Mouse (Mus musculus): ENCODE results near the gene Adam23. TPM values are rescaled to one million over a fixed set of nuclear protein-coding genes. Genes with fewer than 3 reads are reported as not detected.

Adam23 gene
- polyA plus RNA-seq, 1 experiment = 7.1 TPM

- Histone ChIP-seq H3K27ac (ENCODE audit: control insufficient read depth, insufficient read depth, low read length) (no peak overlapping the region), H3K4me3 (ENCODE audit: control insufficient read depth, insufficient read depth, low read length) (no peak overlapping the region), H3K4me1 (replicated peaks; ENCODE audit: control insufficient read depth, insufficient read depth, low read length) (no peaks in the 10 kb centered on the region), H3K36me3 (ENCODE audit: control insufficient read depth, insufficient read depth, low read length) (no peaks in the 10 kb centered on the region), H3K27me3 (ENCODE audit: control insufficient read depth, insufficient read depth, low read length) (no peaks in the 10 kb centered on the region)
- no peak for TF ChIP-seq POLR2A (IDR thresholded peaks at IDR 0.05; ENCODE audit: control insufficient read depth, extremely low read depth, insufficient read depth, low read length, poor library complexity)
- TF ChIP-seq CTCF (IDR thresholded peaks at IDR 0.05; ENCODE audit: borderline replicate concordance, control insufficient read depth, extremely low read depth, insufficient read depth, low read length, poor library complexity) = no peak
- no peak for DNase-seq
- WGBS = 17% methylated on average over 1 of the region's 1 CpGs
Observed at GRCm38 (mm10) chr1:63491001-63491400, 45.3 kb downstream of the Adam23 start.

GRCm38 (mm10) chr1:63493325-63493724 is 47.6 kb downstream of the Adam23 start:
- 90% methylated on average over 5 of the region's 5 CpGs for WGBS
- no peak overlapping the region for H3K27ac ChIP-seq (ENCODE audit: control insufficient read depth, insufficient read depth, low read length)
- no peaks in the 10 kb centered on the region for H3K36me3 ChIP-seq (ENCODE audit: control insufficient read depth, insufficient read depth, low read length)
- no peaks in the 10 kb centered on the region for H3K4me1 ChIP-seq (replicated peaks; ENCODE audit: control insufficient read depth, insufficient read depth, low read length)
- DNase-seq = no peak
- H3K4me3 ChIP-seq (ENCODE audit: control insufficient read depth, insufficient read depth, low read length) = no peak overlapping the region
- H3K27me3 ChIP-seq (ENCODE audit: control insufficient read depth, insufficient read depth, low read length) = no peaks in the 10 kb centered on the region
- no peak for TF ChIP-seq POLR2A (IDR thresholded peaks at IDR 0.05; ENCODE audit: control insufficient read depth, extremely low read depth, insufficient read depth, low read length, poor library complexity)
- TF ChIP-seq CTCF (IDR thresholded peaks at IDR 0.05; ENCODE audit: borderline replicate concordance, control insufficient read depth, extremely low read depth, insufficient read depth, low read length, poor library complexity) = no peak

- DNase-seq = no peak
- Histone ChIP-seq H3K27ac (ENCODE audit: control insufficient read depth, insufficient read depth, low read length) (no peak overlapping the region), H3K36me3 (ENCODE audit: control insufficient read depth, insufficient read depth, low read length) (no peaks in the 10 kb centered on the region), H3K27me3 (ENCODE audit: control insufficient read depth, insufficient read depth, low read length) (no peaks in the 10 kb centered on the region), H3K4me1 (replicated peaks; ENCODE audit: control insufficient read depth, insufficient read depth, low read length) (no peaks in the 10 kb centered on the region), H3K4me3 (ENCODE audit: control insufficient read depth, insufficient read depth, low read length) (no peak overlapping the region)
- WGBS = 79% methylated on average over 4 of the region's 4 CpGs
- TF ChIP-seq CTCF (IDR thresholded peaks at IDR 0.05; ENCODE audit: borderline replicate concordance, control insufficient read depth, extremely low read depth, insufficient read depth, low read length, poor library complexity) = no peak
- no peak for TF ChIP-seq POLR2A (IDR thresholded peaks at IDR 0.05; ENCODE audit: control insufficient read depth, extremely low read depth, insufficient read depth, low read length, poor library complexity)
Observed at GRCm38 (mm10) chr1:63507386-63507785, 61.7 kb downstream of the Adam23 start.

GRCm38 (mm10) chr1:63508801-63509200 is 63.1 kb downstream of the Adam23 start:
- H3K4me3 ChIP-seq (ENCODE audit: control insufficient read depth, insufficient read depth, low read length) = no peak overlapping the region

GRCm38 (mm10) chr1:63511416-63511815 is 65.7 kb downstream of the Adam23 start:
- 87% methylated on average over 3 of the region's 3 CpGs for WGBS
- no peak for DNase-seq
- H3K27me3 ChIP-seq (ENCODE audit: control insufficient read depth, insufficient read depth, low read length) = no peaks in the 10 kb centered on the region
- H3K4me1 ChIP-seq (replicated peaks; ENCODE audit: control insufficient read depth, insufficient read depth, low read length) = no peaks in the 10 kb centered on the region
- no peak for TF ChIP-seq CTCF (IDR thresholded peaks at IDR 0.05; ENCODE audit: borderline replicate concordance, control insufficient read depth, extremely low read depth, insufficient read depth, low read length, poor library complexity)
- no peak for TF ChIP-seq POLR2A (IDR thresholded peaks at IDR 0.05; ENCODE audit: control insufficient read depth, extremely low read depth, insufficient read depth, low read length, poor library complexity)
- no peaks in the 10 kb centered on the region for H3K36me3 ChIP-seq (ENCODE audit: control insufficient read depth, insufficient read depth, low read length)
- no peak overlapping the region for H3K27ac ChIP-seq (ENCODE audit: control insufficient read depth, insufficient read depth, low read length)
- no peak overlapping the region for H3K4me3 ChIP-seq (ENCODE audit: control insufficient read depth, insufficient read depth, low read length)

More at GRCm38 (mm10) chr1:63508801-63509200, 63.1 kb downstream of the Adam23 start:
- Histone ChIP-seq H3K36me3 (ENCODE audit: control insufficient read depth, insufficient read depth, low read length) (no peaks in the 10 kb centered on the region), H3K27ac (ENCODE audit: control insufficient read depth, insufficient read depth, low read length) (no peak overlapping the region), H3K27me3 (ENCODE audit: control insufficient read depth, insufficient read depth, low read length) (no peaks in the 10 kb centered on the region), H3K4me1 (replicated peaks; ENCODE audit: control insufficient read depth, insufficient read depth, low read length) (no peaks in the 10 kb centered on the region)
- DNase-seq = no peak
- TF ChIP-seq CTCF (IDR thresholded peaks at IDR 0.05; ENCODE audit: borderline replicate concordance, control insufficient read depth, extremely low read depth, insufficient read depth, low read length, poor library complexity) (no peak), POLR2A (IDR thresholded peaks at IDR 0.05; ENCODE audit: control insufficient read depth, extremely low read depth, insufficient read depth, low read length, poor library complexity) (no peak)
- 71% methylated on average over 4 of the region's 4 CpGs for WGBS

GRCm38 (mm10) chr1:63517800-63518199 is 72.1 kb downstream of the Adam23 start:
- Histone ChIP-seq H3K4me1 (replicated peaks; ENCODE audit: control insufficient read depth, insufficient read depth, low read length) (no peaks in the 10 kb centered on the region), H3K4me3 (ENCODE audit: control insufficient read depth, insufficient read depth, low read length) (no peak overlapping the region), H3K36me3 (ENCODE audit: control insufficient read depth, insufficient read depth, low read length) (no peaks in the 10 kb centered on the region), H3K27me3 (ENCODE audit: control insufficient read depth, insufficient read depth, low read length) (no peaks in the 10 kb centered on the region), H3K27ac (ENCODE audit: control insufficient read depth, insufficient read depth, low read length) (no peak overlapping the region)
- WGBS = 94% methylated on average over 11 of the region's 11 CpGs
- no peak for TF ChIP-seq CTCF (IDR thresholded peaks at IDR 0.05; ENCODE audit: borderline replicate concordance, control insufficient read depth, extremely low read depth, insufficient read depth, low read length, poor library complexity)
- DNase-seq = no peak

GRCm38 (mm10) chr1:63518814-63519213 is 73.1 kb downstream of the Adam23 start:
- H3K4me1 ChIP-seq (replicated peaks; ENCODE audit: control insufficient read depth, insufficient read depth, low read length) = no peaks in the 10 kb centered on the region
- DNase-seq = no peak
- H3K4me3 ChIP-seq (ENCODE audit: control insufficient read depth, insufficient read depth, low read length) = no peak overlapping the region
- no peak for TF ChIP-seq CTCF (IDR thresholded peaks at IDR 0.05; ENCODE audit: borderline replicate concordance, control insufficient read depth, extremely low read depth, insufficient read depth, low read length, poor library complexity)
- no peak for TF ChIP-seq POLR2A (IDR thresholded peaks at IDR 0.05; ENCODE audit: control insufficient read depth, extremely low read depth, insufficient read depth, low read length, poor library complexity)
- no peaks in the 10 kb centered on the region for H3K36me3 ChIP-seq (ENCODE audit: control insufficient read depth, insufficient read depth, low read length)
- 81% methylated on average over 5 of the region's 5 CpGs for WGBS
- no peaks in the 10 kb centered on the region for H3K27me3 ChIP-seq (ENCODE audit: control insufficient read depth, insufficient read depth, low read length)
- H3K27ac ChIP-seq (ENCODE audit: control insufficient read depth, insufficient read depth, low read length) = no peak overlapping the region

Data from thymus, adult 2 months (tissue).